Mouse (Mus musculus) adrenal gland, postnatal 14 days (tissue): ENCODE results near the gene Defb48. TPM values are rescaled to one million over a fixed set of nuclear protein-coding genes. Genes with fewer than 3 reads are reported as not detected.

Experiments used
- DNase-seq: peaks from one replicate; pipeline ENCODE4 v3.0.0; 2021; ENCODE audit warnings: mixed read lengths
- total RNA-seq: library from RNA; stranded (reverse); gene quantifications from 2 replicates; pipeline ENCODE4 v1.2.3, GENCODE M21; 2021

The Defb48 gene
- total RNA-seq, 1 experiment from 2014 or later, result not detected

GRCm38 (mm10) chr14:62928101-62928541 is 56.2 kb downstream of the Defb48 start:
- no peak for DNase-seq

Other genes starting within 250 kb of the Defb48 start
- 43.2 and 44.7 TPM in 2 replicates for gene Ints6, start 223.3 kb downstream of the Defb48 start, total RNA-seq
- 28.4 and 28.8 TPM in 2 replicates for gene Wdfy2, start 146.8 kb downstream of the Defb48 start, total RNA-seq
- not detected in 2 replicates for gene Defb47, start 13.6 kb upstream of the Defb48 start, total RNA-seq
- gene Defb43, start 27.3 kb upstream of the Defb48 start, total RNA-seq, result not detected in 2 replicates
- 0.86 and 1.7 TPM in 2 replicates for gene Defb42, start 62.5 kb upstream of the Defb48 start, total RNA-seq
- gene Defb30, start 65.5 kb upstream of the Defb48 start, total RNA-seq, result not detected in 2 replicates